Mouse (Mus musculus) liver, embryonic 14.5 days (tissue): ENCODE measurements around the gene Fcrla.

Experiments used
- CTCF ChIP-seq: IDR thresholded peaks from 2 replicates; pipeline ENCODE4 v1.5.1; 2016; ENCODE audit warnings: antibody characterized with exemption, low read depth, control low read depth
- EP300 ChIP-seq: IDR thresholded peaks from 2 replicates; pipeline ENCODE4 v1.6.1; 2016; ENCODE audit warnings: antibody characterized with exemption, low read depth

- TF ChIP-seq CTCF (no peak), EP300 (no peak)
Observed at GRCm38 (mm10) chr1:170919308-170919707, 8.1 kb downstream of the Fcrla start.
